Mouse (Mus musculus) intestine, embryonic 14.5 days (tissue): ENCODE measurements around the gene Uqcc1. TPM values are rescaled to one million over a fixed set of nuclear protein-coding genes. Genes with fewer than 3 reads are reported as not detected.
"Not testable (repeated sequence)": the region's sequence is repeated elsewhere in the genome, so short reads cannot be mapped to it uniquely, and the experiment has no call there.

Source experiments
- ATAC-seq: fragments of 200-750 bp; cut with Nextera tagmentation; replicated peaks from 2 replicates; pipeline ENCODE4 v1.8.0; 2017; ENCODE audit warnings: low read depth, moderate number of reproducible peaks, moderate TSS enrichment, moderate library complexity; ENCODE audit not compliant: low FRiP score, low TSS enrichment
- DNase-seq: peaks from one replicate; pipeline ENCODE4 v3.0.0-alpha.2; 2018; ENCODE audit warnings: low spot score
- H3K27ac ChIP-seq: fragments of 300-500 bp; sonication (generic); 2 replicates; pipeline ENCODE4 v1.5.1; 2014; ENCODE audit warnings: low read depth, mild to moderate bottlenecking, control low read depth
- H3K27me3 ChIP-seq: fragments of 300-500 bp; sonication (generic); replicated peaks from 2 replicates; pipeline ENCODE4 v1.6.1; 2014; ENCODE audit warnings: low read length, control low read depth; ENCODE audit not compliant: control insufficient read depth, insufficient read depth
- H3K36me3 ChIP-seq: fragments of 300-500 bp; sonication (generic); 2 replicates; pipeline ENCODE4 v1.6.1; 2014; ENCODE audit warnings: low read length, control low read depth; ENCODE audit not compliant: control insufficient read depth, insufficient read depth
- H3K4me1 ChIP-seq: fragments of 300-500 bp; sonication (generic); replicated peaks from 2 replicates; pipeline ENCODE4 v1.6.1; 2014; ENCODE audit warnings: low read length, control low read depth, mixed read lengths; ENCODE audit not compliant: control insufficient read depth, insufficient read depth
- H3K4me2 ChIP-seq: fragments of 300-500 bp; sonication (generic); 2 replicates; pipeline ENCODE4 v1.6.1; 2014; ENCODE audit warnings: low read length
- H3K4me3 ChIP-seq: fragments of 300-500 bp; sonication (generic); 2 replicates; pipeline ENCODE4 v1.5.1; 2014; ENCODE audit warnings: low read depth, low read length, control low read depth, mixed read lengths
- H3K9ac ChIP-seq: fragments of 300-500 bp; sonication (generic); 2 replicates; pipeline ENCODE4 v1.6.1; 2014; ENCODE audit warnings: mild to moderate bottlenecking, low read length
- H3K9me3 ChIP-seq: fragments of 300-500 bp; sonication (generic); 2 replicates; pipeline ENCODE4 v1.6.1; 2016; ENCODE audit warnings: low read length, control low read depth; ENCODE audit not compliant: control insufficient read depth
- WGBS: fragments of 180-500 bp; shearing (Covaris S2); extraction: QIAGEN DNeasy Blood & Tissue Kit; methylation state at CpG from one replicate; pipeline ENCODE4 v1.1.7; 2014; 5-methylcytosine and 5-hydroxymethylcytosine counted together
- polyA plus RNA-seq: library from polyadenylated mRNA; unstranded; fragments of >200 nt; fragmentation: Nextera tagmentation; extraction: Ambion mirVana; gene quantifications from 2 replicates; pipeline ENCODE4 v1.2.1, GENCODE M21; 2014

The Uqcc1 gene
- polyA plus RNA-seq, 1 experiment from 2014 or later, result 64.0 TPM

- 63% methylated on average over 9 of the region's 9 CpGs for WGBS
- Histone ChIP-seq H3K4me2 (no peak within 1 kb of the TSS), H3K9me3 (no peaks in the 10 kb centered on the region), H3K9ac (no peak within 1 kb of the TSS), H3K27me3 (no peaks in the 10 kb centered on the region), H3K4me3 (no peak within 1 kb of the TSS), H3K27ac (no peak within 1 kb of the TSS), H3K36me3 (no peaks in the 10 kb centered on the region), H3K4me1 (no peaks in the 10 kb centered on the region)
- DNase-seq, result no peak
- no peak for ATAC-seq
These were observed 95.4 kb downstream of the Uqcc1 start, which contains the start of gene Fam83c for GRCm38 (mm10) chr2:155834732-155835131. TSS of gene Fam83c (minus strand) at chr2:155834854.

- ATAC-seq, DNase-seq, H3K27me3 ChIP-seq, H3K4me3 ChIP-seq, H3K4me2 ChIP-seq, H3K36me3 ChIP-seq, H3K4me1 ChIP-seq, H3K9me3 ChIP-seq, H3K27ac ChIP-seq, H3K9ac ChIP-seq: not testable (repeated sequence)
- 68% methylated on average over 1 of the region's 1 CpGs for WGBS
These were observed 98.0 kb downstream of the Uqcc1 start for GRCm38 (mm10) chr2:155832087-155832486.

GRCm38 (mm10) chr2:155831302-155831701 lies 98.8 kb downstream of the Uqcc1 start:
- Histone ChIP-seq H3K4me2 (no peak overlapping the region), H3K27ac (no peak overlapping the region), H3K9me3 (no peaks in the 10 kb centered on the region), H3K36me3 (no peaks in the 10 kb centered on the region), H3K4me1 (peaks cover 12% of the 10 kb centered on the region; the same call in 1 of the 2 replicates), H3K9ac (no peak overlapping the region), H3K4me3 (no peak overlapping the region), H3K27me3 (no peaks in the 10 kb centered on the region)
- WGBS, result 58% methylated on average over 9 of the region's 9 CpGs
- no peak for ATAC-seq
- no peak for DNase-seq

- Histone ChIP-seq H3K27me3 (no peaks in the 10 kb centered on the region), H3K4me3 (no peak overlapping the region), H3K27ac (no peak overlapping the region), H3K4me1 (peaks cover 12% of the 10 kb centered on the region), H3K36me3 (no peaks in the 10 kb centered on the region), H3K9ac (no peak overlapping the region), H3K9me3 (no peaks in the 10 kb centered on the region), H3K4me2 (no peak overlapping the region)
- DNase-seq (no peak), ATAC-seq (no peak)
- 88% methylated on average over 8 of the region's 8 CpGs for WGBS
These were observed 99.3 kb downstream of the Uqcc1 start for GRCm38 (mm10) chr2:155830841-155831240.

GRCm38 (mm10) chr2:155826630-155827424 lies 103.3 kb downstream of the Uqcc1 start, which contains the start of gene Eif6:
TSS of gene Eif6 (minus strand) at chr2:155826925.
- WGBS, result 3% methylated on average over 27 of the region's 27 CpGs
- Histone ChIP-seq H3K9me3 (no peaks in the 10 kb centered on the region), H3K36me3 (peaks cover 26% of the 10 kb centered on the region), H3K9ac (peak within 1 kb of the TSS; percentile 67), H3K4me2 (peak within 1 kb of the TSS; percentile 90), H3K4me3 (peak within 1 kb of the TSS; percentile 97), H3K27ac (peak within 1 kb of the TSS; percentile 74), H3K4me1 (peaks cover 21% of the 10 kb centered on the region), H3K27me3 (no peaks in the 10 kb centered on the region)
- ATAC-seq, result peak; percentile 89
- DNase-seq, result peak; percentile 93

- peaks cover 33% of the 10 kb centered on the region for H3K36me3 ChIP-seq
- DNase-seq, result peak; percentile 71
- H3K9ac ChIP-seq, result peak overlapping the region; percentile 67
- peak overlapping the region; percentile 90 for H3K4me2 ChIP-seq
- H3K4me1 ChIP-seq, result peaks cover 21% of the 10 kb centered on the region
- peak overlapping the region; percentile 74 for H3K27ac ChIP-seq
- H3K9me3 ChIP-seq, result no peaks in the 10 kb centered on the region
- peak; percentile 12; the same call in 1 of the 2 replicates for ATAC-seq
- peak overlapping the region; percentile 97 for H3K4me3 ChIP-seq
- no peaks in the 10 kb centered on the region for H3K27me3 ChIP-seq
- WGBS, result 1% methylated on average over 52 of the region's 52 CpGs
These were observed 104.0 kb downstream of the Uqcc1 start for GRCm38 (mm10) chr2:155825904-155826629.

GRCm38 (mm10) chr2:155823722-155824121 lies 106.4 kb downstream of the Uqcc1 start:
- WGBS, result 94% methylated on average over 8 of the region's 8 CpGs
- no peak overlapping the region for H3K4me2 ChIP-seq
- ATAC-seq, result no peak
- H3K4me1 ChIP-seq, result peaks cover 25% of the 10 kb centered on the region
- no peak overlapping the region for H3K4me3 ChIP-seq
- H3K27ac ChIP-seq, result no peak overlapping the region
- no peaks in the 10 kb centered on the region for H3K27me3 ChIP-seq
- H3K9me3 ChIP-seq, result no peaks in the 10 kb centered on the region
- DNase-seq, result no peak
- no peak overlapping the region for H3K9ac ChIP-seq
- H3K36me3 ChIP-seq, result peaks cover 47% of the 10 kb centered on the region

- H3K9ac ChIP-seq, result no peak overlapping the region
- no peak for DNase-seq
- WGBS, result 92% methylated on average over 5 of the region's 5 CpGs
- H3K4me3 ChIP-seq, result no peak overlapping the region
- ATAC-seq, result no peak
- H3K4me1 ChIP-seq, result peaks cover 17% of the 10 kb centered on the region
- no peak overlapping the region for H3K4me2 ChIP-seq
- H3K36me3 ChIP-seq, result peaks cover 47% of the 10 kb centered on the region
- no peak overlapping the region for H3K27ac ChIP-seq
- no peaks in the 10 kb centered on the region for H3K27me3 ChIP-seq
- no peaks in the 10 kb centered on the region for H3K9me3 ChIP-seq
These were observed 109.3 kb downstream of the Uqcc1 start for GRCm38 (mm10) chr2:155820779-155821178.
